Mouse (Mus musculus): ENCODE measurements around the gene Eef2. TPM values are rescaled to one million over a fixed set of nuclear protein-coding genes. Genes with fewer than 3 reads are reported as not detected.
"Not testable (repeated sequence)": the region's sequence is repeated elsewhere in the genome, so short reads cannot be mapped to it uniquely, and the experiment has no call there.

Eef2 gene
- polyA plus RNA-seq, 1 experiment, result 1,113 TPM

DNA sequence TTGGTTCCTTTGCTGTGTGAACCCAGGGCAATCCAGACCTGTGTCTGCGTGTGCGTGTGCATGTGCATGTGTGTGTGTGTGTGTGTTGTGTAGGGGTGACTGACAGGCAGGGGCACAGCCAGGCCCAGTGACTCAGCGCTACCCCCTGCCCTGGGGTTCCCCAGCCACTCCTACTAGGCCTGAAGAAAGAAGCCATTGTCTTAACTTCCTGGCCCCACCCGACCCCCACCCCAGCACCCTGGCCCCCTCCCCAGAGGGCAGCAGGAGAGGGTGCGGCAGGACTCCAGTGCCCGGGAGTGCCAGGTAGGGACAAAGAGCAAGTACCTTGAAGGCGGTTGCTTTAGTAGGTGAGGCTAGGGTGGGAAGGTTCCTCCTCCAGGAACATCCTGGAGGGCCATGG lies 30.7 kb upstream of the Eef2 start:
- no peak for DNase-seq (ENCODE audit: extremely low spot score in 1 of 2, low spot score in 1 of 2)

DNA sequence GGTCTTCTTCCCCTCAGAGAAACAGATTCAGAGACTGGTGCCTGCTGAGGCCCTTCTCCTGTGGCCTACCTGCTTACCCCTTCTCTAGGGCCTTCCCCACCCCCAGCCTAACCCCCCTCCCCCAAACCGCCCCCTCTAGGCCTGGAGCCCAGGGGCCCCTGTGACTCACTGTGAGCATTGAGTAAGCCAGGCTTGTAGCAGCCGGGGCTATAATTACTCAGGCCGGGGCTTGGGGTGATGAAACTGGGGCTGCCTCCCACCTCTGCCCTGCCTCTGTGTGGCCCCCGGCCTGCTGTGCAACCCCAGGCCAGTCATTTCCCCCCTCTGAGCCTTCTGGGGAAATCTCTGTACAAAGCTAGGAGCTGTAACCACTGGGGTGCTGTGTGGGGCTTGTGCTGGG lies 30.1 kb upstream of the Eef2 start:
- DNase-seq (ENCODE audit: extremely low spot score in 1 of 2, low spot score in 1 of 2), result no peak

DNA sequence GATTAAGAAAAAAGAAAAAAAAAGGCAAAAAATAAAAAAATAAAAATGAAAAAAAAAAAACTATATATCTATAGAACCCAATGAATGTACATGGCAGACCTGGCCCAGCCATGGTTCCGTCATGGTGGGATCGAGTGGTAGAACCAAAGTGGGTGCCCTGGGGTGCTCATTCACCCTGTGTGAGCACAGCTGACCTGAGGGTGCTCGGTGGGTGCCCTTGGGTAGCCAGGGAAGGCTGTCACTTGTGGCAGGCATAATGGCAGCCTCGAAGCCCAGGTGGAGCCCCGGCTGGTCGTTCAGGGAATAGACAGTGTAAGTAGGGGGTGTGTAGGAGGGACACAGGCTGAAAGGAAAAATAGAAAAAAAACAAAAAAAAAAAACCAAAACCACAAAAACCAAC lies 25.2 kb upstream of the Eef2 start:
- no peak for DNase-seq (ENCODE audit: extremely low spot score in 1 of 2, low spot score in 1 of 2)

DNA sequence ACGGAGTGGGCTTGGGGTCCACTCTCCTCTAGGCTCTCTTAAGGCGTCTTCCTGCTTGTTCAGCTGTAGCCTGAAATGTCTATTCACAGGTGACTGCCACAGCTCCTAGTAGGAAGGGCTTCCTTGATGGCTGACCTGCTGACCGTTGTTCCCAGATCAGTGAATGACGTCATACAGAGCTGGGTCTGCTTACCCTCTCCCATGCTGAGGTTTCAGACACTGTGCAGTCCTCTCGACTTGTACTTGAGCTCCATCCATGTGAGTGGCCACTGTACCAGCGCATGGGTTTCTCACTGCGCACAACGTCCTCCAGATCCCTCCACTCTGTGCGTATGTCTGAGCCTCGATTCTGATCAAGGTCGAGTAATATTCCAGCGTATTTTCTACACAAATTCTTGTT lies 23.8 kb upstream of the Eef2 start:
- no peak for DNase-seq (ENCODE audit: extremely low spot score in 1 of 2, low spot score in 1 of 2)

DNA sequence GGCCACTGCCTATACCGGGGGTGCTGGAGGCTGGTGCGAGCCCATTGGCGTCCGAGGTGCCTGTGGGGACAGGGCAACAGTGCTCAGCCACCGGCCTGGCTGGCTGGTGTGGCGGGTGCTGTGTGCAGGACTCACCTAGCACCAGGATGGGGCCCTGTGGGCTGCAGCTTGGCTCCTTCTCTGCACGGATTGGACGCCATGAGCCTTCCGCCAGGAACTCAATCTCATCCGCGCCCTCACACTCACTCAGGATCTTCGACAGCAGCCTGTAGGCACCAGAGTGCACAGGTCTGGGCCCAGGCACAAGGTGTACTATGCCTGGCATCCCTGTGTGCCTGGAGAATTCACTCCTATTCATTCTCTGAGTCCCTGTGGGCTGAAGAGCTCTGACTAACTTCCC lies 22.1 kb upstream of the Eef2 start:
- DNase-seq (ENCODE audit: extremely low spot score in 1 of 2, low spot score in 1 of 2), result no peak

DNA sequence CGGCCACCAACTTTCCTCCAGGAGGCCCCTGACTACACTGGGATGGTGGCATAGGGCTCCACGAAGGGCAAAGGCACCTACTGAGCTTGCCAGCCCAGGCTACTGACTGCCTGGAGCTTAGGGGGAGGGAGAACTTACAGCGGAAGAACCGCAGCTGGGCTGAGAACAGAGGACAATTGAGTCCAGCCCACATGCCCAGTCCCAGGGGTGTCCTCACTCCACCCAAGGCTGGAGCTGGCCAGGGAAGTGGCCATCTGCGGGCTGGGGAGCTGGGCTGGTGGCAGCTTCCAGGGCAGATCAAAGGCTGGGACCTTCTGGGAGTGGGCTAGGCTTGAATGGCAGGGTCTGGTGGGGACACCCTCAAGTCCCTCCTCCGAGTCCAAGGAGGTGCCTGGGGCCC lies 21.7 kb upstream of the Eef2 start:
- DNase-seq (ENCODE audit: extremely low spot score in 1 of 2, low spot score in 1 of 2), result no peak

DNA sequence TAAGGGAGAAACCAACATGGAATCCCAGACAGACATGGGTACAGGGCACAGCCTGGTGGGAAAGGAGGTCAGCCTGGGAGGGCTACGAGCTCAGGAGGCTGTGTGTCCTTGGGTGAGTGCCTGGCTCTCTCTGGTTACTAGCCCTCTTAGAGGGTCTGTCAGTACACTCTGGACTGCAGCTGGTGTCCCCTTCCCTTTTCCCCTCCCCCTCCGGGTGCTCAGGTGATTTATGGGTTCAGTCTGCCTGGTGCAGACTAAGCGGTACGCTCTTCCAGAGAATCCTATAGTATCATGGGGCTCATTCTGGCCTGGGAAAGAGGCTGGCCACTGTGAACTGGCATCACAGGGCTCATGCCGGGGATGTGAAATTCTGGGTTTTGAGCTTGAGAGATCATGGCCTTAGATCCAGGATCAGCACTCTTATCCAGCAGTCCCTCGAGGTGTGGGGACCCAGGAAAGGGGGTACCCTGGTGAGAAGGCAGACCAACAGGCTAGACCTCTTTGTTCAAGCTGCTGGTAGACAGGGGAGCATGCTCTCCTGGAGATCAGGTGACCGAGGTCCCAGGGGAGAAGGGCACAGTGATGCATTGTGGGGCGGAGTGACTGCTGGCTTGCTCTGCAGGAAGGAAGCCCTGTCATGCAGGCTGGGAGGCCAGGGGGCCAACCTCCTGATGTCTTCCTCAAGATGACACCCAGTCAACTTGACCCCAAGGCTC lies 14.7 kb upstream of the Eef2 start:
- no peak for DNase-seq (ENCODE audit: extremely low spot score in 1 of 2, low spot score in 1 of 2)

DNA sequence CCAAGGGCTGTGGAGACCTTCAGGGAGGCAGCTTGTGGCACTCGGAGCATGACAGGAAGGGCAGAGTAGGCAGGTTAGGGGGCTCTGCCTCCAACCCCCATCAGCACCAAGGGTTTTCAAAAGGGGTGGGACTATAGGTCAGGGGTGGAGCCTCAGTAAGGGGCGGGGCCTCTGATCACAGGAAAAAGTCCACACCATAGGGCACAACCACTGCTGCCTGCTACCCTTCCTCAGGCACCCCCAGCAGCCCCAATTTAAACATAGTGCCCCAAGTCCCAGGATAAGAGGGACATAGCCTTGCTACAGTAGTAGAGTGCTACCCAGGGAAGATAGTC lies 14.1 kb upstream of the Eef2 start:
- no peak for DNase-seq (ENCODE audit: extremely low spot score in 1 of 2, low spot score in 1 of 2)

DNA sequence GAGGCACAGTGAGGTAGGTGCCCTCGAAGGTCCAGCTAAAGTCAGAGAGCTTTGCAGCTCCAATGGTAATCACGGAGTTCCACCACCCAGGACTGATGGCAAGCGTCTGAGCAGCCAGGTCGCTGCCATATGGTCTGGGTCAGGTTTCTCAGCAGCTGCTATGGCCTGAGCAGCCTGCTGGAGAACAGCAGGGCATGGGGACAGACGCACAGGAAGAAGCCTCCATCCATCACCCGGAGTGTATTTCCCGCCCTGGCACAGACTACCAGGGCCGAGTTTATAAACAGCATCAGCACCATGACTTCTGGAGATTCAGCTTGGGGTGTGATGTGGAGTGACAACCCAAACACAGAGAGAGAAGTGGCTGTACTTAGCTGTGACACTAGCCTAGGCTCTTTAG lies 11.3 kb upstream of the Eef2 start:
- DNase-seq (ENCODE audit: extremely low spot score in 1 of 2, low spot score in 1 of 2), result no peak

DNA sequence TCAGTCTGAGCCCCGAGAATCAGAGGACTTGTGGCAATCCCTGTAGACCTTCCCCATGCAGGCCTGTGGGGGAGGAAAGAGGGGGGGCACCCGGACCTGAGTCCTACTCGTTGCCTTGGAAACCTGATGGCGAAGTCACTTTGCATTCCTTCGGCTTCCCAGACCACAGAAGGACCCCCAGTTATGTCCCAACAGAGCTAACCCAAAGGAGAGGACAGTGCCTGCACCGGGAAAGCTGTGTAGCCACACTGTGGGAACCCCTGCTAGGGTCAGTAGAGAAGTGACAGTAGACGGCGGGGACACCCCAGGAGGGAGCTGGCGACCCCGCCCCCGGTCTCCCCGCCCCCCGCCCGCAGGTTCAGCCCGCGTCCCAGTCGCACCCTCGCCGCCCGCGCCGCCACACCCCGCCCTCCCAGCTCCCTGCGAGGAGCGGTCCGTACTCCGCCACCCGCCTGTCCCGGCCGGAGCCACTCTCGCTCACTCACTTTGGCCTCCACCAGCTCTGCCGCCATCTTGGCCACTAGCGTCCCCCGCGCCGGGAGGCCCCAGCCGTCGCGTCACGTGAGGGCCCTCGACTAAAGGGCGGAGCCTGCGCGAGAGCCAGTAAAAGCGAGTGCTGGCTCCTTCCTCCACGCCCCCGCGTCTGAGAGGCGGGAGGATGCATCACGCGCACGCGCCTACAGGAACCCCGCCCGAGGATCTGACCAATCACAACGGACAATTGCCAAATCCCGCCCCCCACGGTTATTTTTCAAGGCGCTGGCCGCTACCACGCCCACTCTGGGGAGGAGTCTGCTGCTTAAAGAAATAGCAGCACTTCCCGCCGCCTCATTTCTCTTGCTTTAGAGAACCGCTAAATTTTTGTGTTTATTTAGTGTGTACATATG lies 9.0 kb upstream of the Eef2 start, which contains the start of gene Pias4:
Gene Pias4, minus strand, starts transcription at position 724 of the 887 bp plus-strand sequence.
- peak; percentile 99 to 100 for DNase-seq (ENCODE audit: extremely low spot score in 1 of 2, low spot score in 1 of 2)

DNA sequence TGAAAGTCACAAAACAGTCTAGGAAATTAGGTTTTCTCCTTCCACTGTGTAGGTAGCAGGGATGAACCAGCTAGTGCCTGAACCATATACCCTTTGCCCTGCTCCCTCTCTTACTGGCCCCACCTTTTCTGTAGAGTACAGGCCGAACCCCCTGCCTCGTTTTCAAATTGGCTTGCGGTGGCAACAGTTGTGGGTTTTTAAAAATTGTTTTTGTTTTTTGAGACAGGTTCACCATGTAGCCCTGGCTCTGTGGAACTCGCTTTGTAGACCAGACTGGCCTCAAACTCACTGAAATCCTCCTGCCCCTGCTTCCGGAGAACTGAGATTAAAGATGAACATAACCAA lies 8.4 kb upstream of the Eef2 start:
- no peak for DNase-seq (ENCODE audit: extremely low spot score in 1 of 2, low spot score in 1 of 2)

DNA sequence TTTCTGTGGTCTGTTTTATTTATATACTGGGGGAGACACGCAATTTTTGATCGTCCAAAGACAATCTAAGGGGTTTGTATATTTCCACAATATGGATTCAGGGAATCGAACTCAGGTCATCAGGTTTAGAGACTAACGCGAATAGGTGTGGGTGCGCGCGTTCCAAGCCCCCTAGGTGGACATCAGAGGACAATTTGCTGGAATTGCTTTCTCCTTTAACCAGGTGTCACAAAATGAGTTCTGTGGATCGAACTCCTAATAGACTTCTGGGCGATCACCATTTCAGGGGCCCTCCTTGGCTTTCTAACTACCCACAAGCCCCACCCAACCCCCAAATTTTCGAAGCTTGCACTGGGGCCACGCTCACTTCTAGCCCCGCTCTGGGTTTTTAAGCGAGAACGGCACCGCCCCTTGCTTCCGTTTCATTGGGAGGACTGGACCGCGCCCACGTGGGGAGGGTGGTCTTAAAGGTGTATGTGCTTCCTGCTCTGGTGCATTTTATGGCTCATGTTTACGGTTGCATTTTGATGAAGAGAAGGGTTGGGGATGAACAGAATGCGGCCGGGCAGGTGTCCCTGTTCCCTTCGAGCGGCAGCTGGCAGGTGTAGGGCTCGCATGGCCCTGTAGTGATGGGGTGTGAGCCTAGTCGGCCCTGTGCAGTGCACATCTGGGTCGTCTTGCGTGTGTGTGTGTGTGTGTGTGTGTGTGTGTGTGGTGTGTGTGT lies 7.7 kb upstream of the Eef2 start:
- peak in 1 of 2 experiments; percentile 79 for DNase-seq (ENCODE audit: extremely low spot score in 1 of 2, low spot score in 1 of 2)

DNA sequence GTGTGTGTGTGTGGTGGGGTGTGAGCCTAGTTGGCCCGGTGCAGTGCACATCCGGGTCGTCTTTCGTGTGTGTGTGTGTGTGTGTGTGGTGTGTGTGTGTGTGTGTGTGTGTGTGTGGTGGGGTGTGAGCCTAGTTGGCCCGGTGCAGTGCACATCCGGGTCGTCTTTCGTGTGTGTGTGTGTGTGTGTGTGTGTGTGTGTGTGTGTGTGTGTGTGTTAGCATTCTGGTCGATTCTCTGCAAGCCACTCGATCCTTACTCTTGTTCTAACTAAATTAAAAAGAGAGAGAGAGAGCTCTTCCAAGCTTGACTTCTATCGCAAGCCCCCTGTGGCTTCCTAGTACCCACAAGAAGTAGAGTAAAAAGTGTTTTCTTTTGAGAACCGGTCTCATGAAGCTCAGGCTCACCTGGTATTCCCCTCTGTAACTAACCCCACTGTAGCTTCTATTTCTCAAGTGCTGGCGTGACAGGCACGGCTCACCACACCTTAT lies 7.0 kb upstream of the Eef2 start:
- not testable (repeated sequence) for DNase-seq (ENCODE audit: extremely low spot score in 1 of 2, low spot score in 1 of 2)

DNA sequence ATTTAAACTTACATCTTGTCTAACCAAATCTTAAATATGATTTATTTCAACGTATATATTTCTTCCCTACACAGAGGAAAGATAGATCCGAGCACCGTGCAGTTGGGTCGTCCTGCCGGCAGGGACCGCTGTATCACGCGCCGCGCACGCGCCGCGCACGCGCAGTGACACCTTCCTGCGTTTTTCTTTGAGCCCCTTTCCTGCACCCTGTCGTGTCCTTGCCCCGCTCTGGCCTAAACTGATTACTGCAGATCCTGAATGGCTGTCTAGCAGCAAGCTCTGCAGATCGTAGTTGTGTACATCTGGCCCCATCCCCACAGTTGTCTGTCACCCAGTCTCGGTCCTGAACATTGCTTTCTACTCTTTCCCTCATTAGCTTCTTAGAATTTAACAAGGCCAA lies 3.3 kb upstream of the Eef2 start:
- DNase-seq (ENCODE audit: extremely low spot score in 1 of 2, low spot score in 1 of 2), result peak; percentile 69 to 88

DNA sequence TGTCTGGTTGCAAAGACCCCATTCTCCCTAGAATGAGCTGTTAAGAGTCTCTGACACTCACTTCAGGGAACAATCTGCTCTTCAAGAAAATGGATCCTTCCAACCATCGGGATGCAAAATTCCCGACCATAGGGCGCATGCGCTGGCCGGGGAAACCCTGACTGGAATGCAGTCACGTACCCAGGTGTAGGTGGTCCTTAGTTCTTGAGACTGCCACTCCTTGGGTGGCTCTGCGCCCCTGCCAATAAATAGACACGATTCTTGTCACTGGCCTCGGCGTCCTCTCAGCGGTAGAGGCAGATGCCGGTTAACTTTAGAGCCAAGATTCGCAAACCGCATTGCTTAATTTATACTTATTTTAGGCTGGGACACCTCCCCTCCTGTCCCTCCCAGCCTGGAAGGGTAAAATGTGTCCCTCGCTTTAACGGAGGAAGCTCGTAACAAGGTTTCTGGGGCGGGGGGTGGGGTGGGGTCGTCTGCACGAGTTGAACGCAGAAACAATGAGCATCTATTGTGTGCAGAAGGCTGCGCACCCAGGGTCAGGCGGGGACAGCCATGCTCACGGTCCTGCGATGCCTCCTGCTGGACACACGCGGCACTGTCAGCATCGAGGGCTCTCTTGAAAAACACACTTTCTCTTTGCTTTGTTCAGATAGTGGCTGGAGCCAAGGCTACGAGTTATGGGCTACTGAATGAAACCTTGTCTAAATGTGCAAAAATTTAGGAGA lies 1.6 kb upstream of the Eef2 start:
- peak; percentile 65 to 95 for DNase-seq (ENCODE audit: extremely low spot score in 1 of 2, low spot score in 1 of 2)

DNA sequence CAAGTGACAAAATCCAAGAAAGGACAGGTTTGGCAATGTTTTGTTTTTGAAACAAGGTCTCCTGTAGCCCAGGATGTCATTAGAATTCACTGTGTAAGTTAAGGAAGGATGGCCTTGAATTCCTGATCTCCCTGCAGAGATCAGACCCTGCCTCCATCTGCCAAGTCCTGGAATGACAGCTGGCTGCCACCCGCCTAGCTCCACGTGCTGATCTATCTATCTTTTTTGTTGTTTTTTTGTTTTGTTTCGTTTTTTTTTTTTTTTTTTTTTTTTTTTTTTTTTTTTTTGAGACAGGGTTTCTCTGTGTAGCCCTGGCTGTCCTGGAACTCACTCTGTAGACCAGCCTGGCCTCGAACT lies 1.1 kb upstream of the Eef2 start:
- not testable (repeated sequence) for DNase-seq (ENCODE audit: extremely low spot score in 1 of 2, low spot score in 1 of 2)

DNA sequence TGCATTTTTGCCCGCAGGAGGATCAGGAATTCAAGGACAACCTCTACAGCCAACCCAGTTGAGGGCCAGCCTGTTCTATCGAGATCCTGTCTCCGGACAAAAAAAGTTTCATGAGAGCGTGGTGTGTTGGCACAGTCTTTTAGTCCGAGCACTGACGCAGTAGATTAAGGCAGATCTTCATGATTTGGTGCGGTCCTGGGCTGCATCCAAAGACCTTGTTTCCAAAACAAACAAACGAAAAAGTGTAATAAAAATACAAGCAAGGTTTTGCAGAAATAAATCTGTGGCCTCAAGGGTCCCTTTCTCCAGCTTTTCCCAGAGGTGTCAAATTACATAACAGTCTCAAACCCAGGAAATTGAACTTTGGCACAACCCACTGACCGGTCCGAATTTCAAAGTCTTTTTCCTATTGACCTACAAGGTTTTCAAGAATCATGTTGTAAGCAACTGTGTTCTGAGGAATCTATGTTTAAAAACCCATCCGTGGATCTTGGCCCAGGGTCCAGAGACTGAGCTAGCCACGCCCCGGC lies 430 bp upstream of the Eef2 start:
- DNase-seq (ENCODE audit: extremely low spot score in 1 of 2, low spot score in 1 of 2), result no peak

DNA sequence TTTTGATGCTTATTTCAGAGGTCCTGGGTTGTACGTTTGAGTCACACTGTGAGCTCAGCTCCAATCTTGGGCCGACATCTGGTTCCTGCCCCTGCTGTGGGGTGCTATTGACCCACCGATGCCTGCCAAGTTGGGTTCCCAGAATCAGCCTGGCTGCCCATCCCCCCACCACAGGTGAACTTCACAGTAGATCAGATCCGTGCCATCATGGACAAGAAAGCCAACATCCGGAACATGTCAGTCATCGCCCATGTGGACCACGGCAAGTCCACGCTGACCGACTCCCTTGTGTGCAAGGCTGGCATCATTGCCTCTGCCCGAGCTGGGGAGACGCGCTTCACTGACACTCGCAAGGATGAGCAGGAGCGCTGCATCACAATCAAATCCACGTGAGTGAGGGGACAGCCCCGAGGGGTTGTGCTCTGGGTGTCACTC lies 1.1 kb downstream of the Eef2 start:
- no peak for DNase-seq (ENCODE audit: extremely low spot score in 1 of 2, low spot score in 1 of 2)

DNA sequence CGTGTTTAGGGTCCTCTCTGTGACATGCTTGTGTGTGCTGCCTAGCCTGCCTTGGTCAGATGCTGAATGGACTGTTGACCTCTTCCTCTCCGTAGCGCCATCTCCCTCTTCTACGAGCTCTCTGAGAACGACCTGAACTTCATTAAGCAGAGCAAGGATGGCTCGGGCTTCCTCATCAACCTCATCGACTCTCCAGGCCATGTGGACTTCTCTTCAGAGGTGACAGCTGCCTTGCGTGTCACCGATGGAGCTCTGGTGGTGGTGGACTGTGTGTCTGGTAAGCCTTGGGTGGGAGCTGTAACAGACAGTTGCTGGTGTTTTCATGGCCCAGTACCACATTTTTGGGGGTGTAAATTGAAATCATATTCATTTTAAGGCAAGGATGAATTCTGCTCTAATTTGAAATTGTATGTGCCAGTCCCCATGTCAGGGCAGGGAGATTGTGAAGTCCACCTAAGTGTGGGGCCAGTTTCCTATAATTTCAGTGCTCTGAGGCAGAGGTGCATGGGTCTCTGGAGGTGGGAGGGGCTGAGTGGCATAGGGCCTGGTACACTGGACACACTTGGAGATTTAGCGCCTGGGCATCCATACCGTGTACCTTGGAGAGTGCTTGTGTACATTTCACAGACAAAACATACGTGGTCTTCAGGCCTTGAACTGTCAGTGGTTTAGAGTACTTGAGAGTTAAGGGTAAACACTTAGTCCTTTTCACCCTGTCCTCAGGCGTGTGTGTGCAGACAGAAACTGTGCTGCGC lies 1.7 kb downstream of the Eef2 start:
- no peak for DNase-seq (ENCODE audit: extremely low spot score in 1 of 2, low spot score in 1 of 2)

DNA sequence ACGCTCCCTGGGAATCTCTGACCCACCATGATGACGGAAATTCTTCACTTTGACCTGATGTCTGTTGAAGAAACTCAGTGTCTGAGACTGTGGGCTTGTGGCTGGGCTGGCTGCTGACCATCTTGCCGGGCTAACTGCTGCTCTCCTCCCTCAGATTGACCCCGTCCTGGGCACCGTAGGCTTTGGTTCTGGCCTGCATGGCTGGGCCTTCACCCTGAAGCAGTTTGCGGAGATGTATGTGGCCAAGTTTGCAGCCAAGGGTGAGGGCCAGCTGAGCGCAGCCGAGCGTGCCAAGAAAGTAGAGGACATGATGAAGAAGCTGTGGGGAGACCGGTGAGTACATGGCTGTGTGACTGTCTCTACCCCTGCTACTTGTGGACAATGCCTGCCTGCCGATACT lies 2.5 kb downstream of the Eef2 start:
- no peak for DNase-seq (ENCODE audit: extremely low spot score in 1 of 2, low spot score in 1 of 2)
